Comparison of ENCODE assay signal across 8 mouse cellular contexts in genomic region chr16:20716841-20717180, GRCm38 (mm10). TPM values are rescaled to one million over a fixed set of nuclear protein-coding genes. Genes with fewer than 3 reads are reported as not detected.
DNase-seq lines count a peak whose midpoint lies in the region; ATAC-seq lines count a peak whose summit lies in the region.

No protein-coding gene starts in this region.

- H3K36me3 ChIP-seq in kidney, embryonic 14.5 days (ENCODE audit: control insufficient read depth, insufficient read depth, low read length), result peaks cover 21% of the 10 kb centered on the region
- peaks cover 27% of the 10 kb centered on the region for H3K36me3 ChIP-seq in hindbrain, embryonic 15.5 days
- peaks cover 31% of the 10 kb centered on the region for H3K36me3 ChIP-seq in midbrain, embryonic 13.5 days

- H3K9ac ChIP-seq in kidney, embryonic 14.5 days (ENCODE audit: low read depth, low read length), result peak overlapping the region; percentile 68
- H3K9ac ChIP-seq in hindbrain, embryonic 15.5 days, result peak overlapping the region; percentile 62
- peak overlapping the region; percentile 82 for H3K9ac ChIP-seq in midbrain, embryonic 13.5 days (replicated peaks)

- DNase-seq in kidney, postnatal 4 days, result no peak
- DNase-seq in yolk sac, embryonic 10.5 days (ENCODE audit: low spot score), result no peak
- no peak for DNase-seq in urinary bladder, postnatal 4 days (ENCODE audit: low spot score in 2 of 2)
- DNase-seq in left cerebral cortex, adult 9 months (ENCODE audit: low spot score in 2 of 2), result no peak

- no peak for ATAC-seq in kidney, embryonic 14.5 days (ENCODE audit: low FRiP score, low TSS enrichment)
- peak; percentile 36 for ATAC-seq in hindbrain, embryonic 15.5 days (ENCODE audit: low FRiP score, low read depth)
- ATAC-seq in midbrain, embryonic 13.5 days, result peak; percentile 14

- H3K4me3 ChIP-seq in kidney, embryonic 14.5 days (ENCODE audit: low read length), result peak overlapping the region; percentile 61
- H3K4me3 ChIP-seq in brown adipose tissue, adult 24 weeks (ENCODE audit: insufficient read depth, low read depth, low read length), result peak overlapping the region; percentile 60
- peak overlapping the region; percentile 72 for H3K4me3 ChIP-seq in hindbrain, embryonic 15.5 days
- H3K4me3 ChIP-seq in midbrain, embryonic 13.5 days (replicated peaks), result peak overlapping the region; percentile 72

- peaks cover 13% of the 10 kb centered on the region; the same call in 1 of the 2 replicates for H3K4me1 ChIP-seq in kidney, embryonic 14.5 days (ENCODE audit: control insufficient read depth, insufficient read depth, low read length)
- no peaks in the 10 kb centered on the region; the same call in 1 of the 2 replicates for H3K4me1 ChIP-seq in brown adipose tissue, adult 24 weeks (ENCODE audit: control insufficient read depth, insufficient read depth, insufficient read length, low read length)
- H3K4me1 ChIP-seq in hindbrain, embryonic 15.5 days (replicated peaks), result peaks cover 37% of the 10 kb centered on the region
- peaks cover 47% of the 10 kb centered on the region for H3K4me1 ChIP-seq in midbrain, embryonic 13.5 days (replicated peaks)

- no peaks in the 10 kb centered on the region for H3K9me3 ChIP-seq in kidney, embryonic 14.5 days (ENCODE audit: control insufficient read depth, low read length)
- H3K9me3 ChIP-seq in hindbrain, embryonic 15.5 days, result no peaks in the 10 kb centered on the region
- H3K9me3 ChIP-seq in midbrain, embryonic 13.5 days, result no peaks in the 10 kb centered on the region

- H3K27me3 ChIP-seq in kidney, embryonic 14.5 days (ENCODE audit: control insufficient read depth, insufficient read depth, low read length), result no peaks in the 10 kb centered on the region
- no peaks in the 10 kb centered on the region for H3K27me3 ChIP-seq in hindbrain, embryonic 15.5 days
- no peaks in the 10 kb centered on the region for H3K27me3 ChIP-seq in midbrain, embryonic 13.5 days

- peak overlapping the region; percentile 80 for H3K4me2 ChIP-seq in kidney, embryonic 14.5 days (replicated peaks; ENCODE audit: low read depth, low read length)
- peak overlapping the region; percentile 94 for H3K4me2 ChIP-seq in hindbrain, embryonic 15.5 days
- H3K4me2 ChIP-seq in midbrain, embryonic 13.5 days (replicated peaks), result peak overlapping the region; percentile 91

- H3K27ac ChIP-seq in kidney, embryonic 14.5 days (ENCODE audit: low read depth, low read length), result peak overlapping the region; percentile 97
- peak overlapping the region; percentile 68 for H3K27ac ChIP-seq in brown adipose tissue, adult 24 weeks (replicated peaks; ENCODE audit: low read depth, low read length)
- H3K27ac ChIP-seq in hindbrain, embryonic 15.5 days (replicated peaks), result peak overlapping the region; percentile 85
- peak overlapping the region; percentile 91 for H3K27ac ChIP-seq in midbrain, embryonic 13.5 days

- WGBS in kidney, embryonic 14.5 days, result 0% methylated on average over 8 of the region's 8 CpGs
- WGBS in hindbrain, embryonic 15.5 days, result 0% methylated on average over 8 of the region's 8 CpGs
- WGBS in midbrain, embryonic 13.5 days, result under 1% methylated on average over 8 of the region's 8 CpGs

RNA-seq across cellular contexts. Expression of gene Polr2h, which starts 0.7 kb away (rescaled TPM):
- 147 and 172 TPM in 2 replicates for polyA plus RNA-seq in kidney, embryonic 14.5 days (2014; fragmentation: Nextera tagmentation; extraction: Ambion mirVana)
- 21.2 and 22.7 TPM in 2 replicates for polyA plus RNA-seq in brown adipose tissue, adult 24 weeks (2012; ENCODE audit: insufficient read depth, insufficient read length, missing spikeins)
- 89.0 and 89.8 TPM in 2 replicates for polyA plus RNA-seq in hindbrain, embryonic 15.5 days (2015; fragmentation: Nextera tagmentation; extraction: Ambion mirVana)
- 86.3 and 87.9 TPM in 2 replicates for polyA plus RNA-seq in midbrain, embryonic 13.5 days (2015; fragmentation: Nextera tagmentation; extraction: Ambion mirVana)

RNA-seq across cellular contexts. Expression of gene Clcn2, which starts 0.7 kb away (rescaled TPM):
- 15.5 and 17.3 TPM in 2 replicates for polyA plus RNA-seq in kidney, embryonic 14.5 days (2014; fragmentation: Nextera tagmentation; extraction: Ambion mirVana)
- 0.67 TPM in 1 of 2 replicates, not detected in the other for polyA plus RNA-seq in brown adipose tissue, adult 24 weeks (2012; ENCODE audit: insufficient read depth, insufficient read length, missing spikeins)
- polyA plus RNA-seq in hindbrain, embryonic 15.5 days (2015; fragmentation: Nextera tagmentation; extraction: Ambion mirVana), result 33.7 and 36.0 TPM in 2 replicates
- 20.6 and 32.0 TPM in 2 replicates for polyA plus RNA-seq in midbrain, embryonic 13.5 days (2015; fragmentation: Nextera tagmentation; extraction: Ambion mirVana)

RNA-seq across cellular contexts. Expression of gene Chrd, which starts 16.1 kb away (rescaled TPM):
- polyA plus RNA-seq in kidney, embryonic 14.5 days (2014; fragmentation: Nextera tagmentation; extraction: Ambion mirVana), result 3.9 and 4.6 TPM in 2 replicates
- polyA plus RNA-seq in brown adipose tissue, adult 24 weeks (2012; ENCODE audit: insufficient read depth, insufficient read length, missing spikeins), result 0.71 and 0.88 TPM in 2 replicates
- polyA plus RNA-seq in hindbrain, embryonic 15.5 days (2015; fragmentation: Nextera tagmentation; extraction: Ambion mirVana), result 6.3 and 6.5 TPM in 2 replicates
- polyA plus RNA-seq in midbrain, embryonic 13.5 days (2015; fragmentation: Nextera tagmentation; extraction: Ambion mirVana), result 3.8 and 4.3 TPM in 2 replicates

RNA-seq across cellular contexts. Expression of gene Thpo, which starts 17.5 kb away (rescaled TPM):
- 0.89 and 1.2 TPM in 2 replicates for polyA plus RNA-seq in kidney, embryonic 14.5 days (2014; fragmentation: Nextera tagmentation; extraction: Ambion mirVana)
- not detected in 2 replicates for polyA plus RNA-seq in brown adipose tissue, adult 24 weeks (2012; ENCODE audit: insufficient read depth, insufficient read length, missing spikeins)
- polyA plus RNA-seq in hindbrain, embryonic 15.5 days (2015; fragmentation: Nextera tagmentation; extraction: Ambion mirVana), result 0.85 and 1.4 TPM in 2 replicates
- polyA plus RNA-seq in midbrain, embryonic 13.5 days (2015; fragmentation: Nextera tagmentation; extraction: Ambion mirVana), result 0.71 and 1.4 TPM in 2 replicates

RNA-seq across cellular contexts. Expression of gene Fam131a, which starts 23.8 kb away (rescaled TPM):
- 3.8 and 5.5 TPM in 2 replicates for polyA plus RNA-seq in kidney, embryonic 14.5 days (2014; fragmentation: Nextera tagmentation; extraction: Ambion mirVana)
- 1.5 and 3.8 TPM in 2 replicates for polyA plus RNA-seq in brown adipose tissue, adult 24 weeks (2012; ENCODE audit: insufficient read depth, insufficient read length, missing spikeins)
- 45.5 and 47.5 TPM in 2 replicates for polyA plus RNA-seq in hindbrain, embryonic 15.5 days (2015; fragmentation: Nextera tagmentation; extraction: Ambion mirVana)
- polyA plus RNA-seq in midbrain, embryonic 13.5 days (2015; fragmentation: Nextera tagmentation; extraction: Ambion mirVana), result 35.7 and 37.3 TPM in 2 replicates
